Mouse (Mus musculus) heart, adult 2 months (tissue): ENCODE data around the gene Parpbp. TPM values are rescaled to one million over a fixed set of nuclear protein-coding genes. Genes with fewer than 3 reads are reported as not detected.
A peak's percentile ranks its signal among the peaks of the same experiment; 100 is the strongest.

ENCODE experiments used
- DNase-seq, 2 experiments: peaks; one replicate each; pipeline ENCODE4 v3.0.0; 2021
- H3K27ac ChIP-seq: fragments of 200-600 bp; 2 replicates; pipeline ENCODE4 v1.8.1; 2022
- H3K27me3 ChIP-seq: fragments of 200-500 bp; 2 replicates; pipeline ENCODE4 v1.6.1; 2012; ENCODE audit warnings: mild to moderate bottlenecking, low read length, inconsistent platforms, mixed read lengths; ENCODE audit not compliant: control insufficient read depth, insufficient read depth
- H3K36me3 ChIP-seq: fragments of 200-500 bp; 2 replicates; pipeline ENCODE4 v1.6.1; 2012; ENCODE audit warnings: low read length, inconsistent platforms; ENCODE audit not compliant: control insufficient read depth, insufficient read depth
- H3K4me1 ChIP-seq: fragments of 200-500 bp; 2 replicates; pipeline ENCODE4 v1.6.1; 2011; ENCODE audit warnings: low read length; ENCODE audit not compliant: control insufficient read depth, insufficient read depth
- H3K4me3 ChIP-seq: fragments of 200-600 bp; 2 replicates; pipeline ENCODE4 v1.8.1; 2022
- H3K79me2 ChIP-seq: fragments of 200-500 bp; replicated peaks from 2 replicates; pipeline ENCODE4 v1.6.1; 2012; ENCODE audit warnings: mild to moderate bottlenecking, inconsistent platforms, low read length, moderate library complexity, mixed read lengths; ENCODE audit not compliant: control insufficient read depth, insufficient read depth
- H3K9ac ChIP-seq: fragments of 200-500 bp; 2 replicates; pipeline ENCODE4 v1.6.1; 2012; ENCODE audit warnings: low read depth, mild to moderate bottlenecking, control low read depth, inconsistent platforms, low read length, mixed read lengths
- CTCF ChIP-seq: fragments of 200-600 bp; IDR thresholded peaks from 2 replicates; pipeline ENCODE4 v1.8.1; 2022; ENCODE audit warnings: antibody characterized with exemption, mild to moderate bottlenecking, moderate library complexity
- EP300 ChIP-seq: fragments of 200-500 bp; IDR thresholded peaks from 2 replicates; pipeline ENCODE4 v1.6.1; 2011; ENCODE audit warnings: low read depth, low read length, control low read depth; ENCODE audit not compliant: insufficient read depth
- POLR2A ChIP-seq: fragments of 200-500 bp; IDR thresholded peaks from 2 replicates; pipeline ENCODE4 v1.6.1; 2011; ENCODE audit warnings: mild to moderate bottlenecking, low read depth, low read length, control low read depth; ENCODE audit not compliant: insufficient read depth
- WGBS: fragments of 180-500 bp; shearing (Covaris S2); methylation state at CpG from one replicate; pipeline ENCODE4 v1.1.7; 2018; 5-methylcytosine and 5-hydroxymethylcytosine counted together
- intact Hi-C: fragments of 180-260 bp; cut with DNase I; formaldehyde crosslinking; loops from one replicate; pipeline ENCODE4 v1.15.1; 2025
- polyA plus RNA-seq: library from polyadenylated mRNA; depleted of rRNA; stranded (reverse); fragments of >200 nt; gene quantifications from 2 replicates; pipeline ENCODE4 v1.2.3, GENCODE M21; 2012
- total RNA-seq, 2 experiments: library from RNA; stranded (reverse); gene quantifications; 2 replicates each; pipeline ENCODE4 v1.2.3; 2021

Parpbp gene
- total and polyA plus RNA-seq, 3 experiments = 0.06 to 0.16 (median 0.13) TPM

DNA sequence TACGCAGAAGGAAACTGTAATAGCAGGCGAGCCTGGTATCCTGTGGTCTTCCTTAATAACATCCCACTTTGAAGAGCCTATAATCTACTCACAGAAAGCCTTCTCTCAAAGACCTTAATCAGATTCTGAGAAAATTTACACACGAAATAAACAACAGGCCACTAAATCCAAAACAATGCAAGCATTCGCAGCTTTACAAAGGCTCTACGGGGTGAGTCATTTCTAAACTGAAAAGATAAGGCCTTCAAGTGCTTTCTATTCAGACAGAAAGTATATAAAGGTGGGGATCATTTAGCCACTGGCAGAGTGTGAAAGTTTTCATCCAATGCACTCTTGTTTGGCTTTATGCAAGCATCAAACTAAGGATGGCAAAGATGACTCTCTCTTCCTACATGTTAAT lies 56.0 kb downstream of the Parpbp start, which contains the start of gene Pmch:
Gene Pmch, plus strand, starts transcription at position 301 of the 400 bp plus-strand sequence.
- H3K79me2 ChIP-seq = no peaks in the 10 kb centered on the region
- DNase-seq = no peak
- H3K9ac ChIP-seq = no peak within 1 kb of the TSS
- H3K36me3 ChIP-seq = no peaks in the 10 kb centered on the region
- intact Hi-C loops = no loop called here
- TF ChIP-seq POLR2A = no peak
- TF ChIP-seq CTCF = no peak
- H3K27ac ChIP-seq = no peak within 1 kb of the TSS
- H3K4me1 ChIP-seq = no peaks in the 10 kb centered on the region
- WGBS = 68% methylated on average over 5 of the region's 5 CpGs
- H3K4me3 ChIP-seq = no peak within 1 kb of the TSS
- H3K27me3 ChIP-seq = no peaks in the 10 kb centered on the region

DNA sequence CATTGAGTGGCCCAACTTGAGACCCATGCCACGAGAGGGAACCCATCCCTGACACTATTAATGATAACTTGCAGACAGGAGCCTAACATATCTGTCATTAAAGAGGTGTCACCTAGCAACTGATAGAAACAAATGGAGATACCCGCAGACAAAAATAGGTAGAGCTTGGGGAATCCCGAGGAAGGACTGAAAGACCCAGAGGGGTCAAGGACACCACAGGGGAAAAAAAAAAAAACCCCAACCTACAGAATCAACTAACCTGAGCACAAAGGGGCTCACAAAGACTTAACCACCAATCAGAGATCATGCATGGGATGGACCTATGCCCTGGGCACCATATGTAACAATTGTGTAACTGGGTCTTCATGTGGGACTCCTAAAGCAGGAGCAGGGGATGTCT lies 79.4 kb downstream of the Parpbp start:
- WGBS = 54% methylated on average over 3 of the region's 3 CpGs
- TF ChIP-seq POLR2A = no peak
- TF ChIP-seq CTCF = no peak
- TF ChIP-seq EP300 = no peak
- no peak overlapping the region for H3K27ac ChIP-seq
- H3K4me3 ChIP-seq = no peak overlapping the region
- intact Hi-C loops = loop anchor here (10.0 kb wide), 1 partner anchor 213 kb away; the partner anchor contains the start of gene Igf1
- no peaks in the 10 kb centered on the region; the same call in 1 of the 2 replicates for H3K4me1 ChIP-seq
- H3K27me3 ChIP-seq = no peaks in the 10 kb centered on the region
- H3K9ac ChIP-seq = no peak overlapping the region
- H3K79me2 ChIP-seq = no peaks in the 10 kb centered on the region
- H3K36me3 ChIP-seq = no peaks in the 10 kb centered on the region; the same call in 1 of the 2 replicates
- DNase-seq = no peak

DNA sequence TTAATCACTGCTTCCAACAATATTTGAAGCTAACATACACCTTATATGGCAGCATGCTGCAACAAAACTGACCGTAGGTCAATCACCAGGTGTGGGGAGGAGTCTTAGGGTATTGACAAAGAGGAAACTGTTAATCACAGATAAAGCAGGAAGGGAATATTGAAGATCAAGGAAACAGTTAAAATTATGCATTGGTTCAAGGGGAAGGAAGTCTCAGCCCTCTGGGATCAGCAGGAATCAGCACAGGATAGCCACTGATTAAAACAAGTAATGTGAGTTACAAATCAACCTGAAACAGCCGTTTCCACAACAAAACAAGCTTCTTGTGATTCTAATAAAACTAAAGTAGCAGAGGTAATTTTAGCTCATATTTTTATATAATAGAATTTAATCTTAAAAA lies 81.9 kb downstream of the Parpbp start:
- 40% methylated on average over 2 of the region's 2 CpGs for WGBS
- Histone ChIP-seq H3K4me1 (no peaks in the 10 kb centered on the region; the same call in 1 of the 2 replicates), H3K4me3 (no peak overlapping the region), H3K27ac (no peak overlapping the region; the same call in 1 of the 2 replicates), H3K27me3 (no peaks in the 10 kb centered on the region), H3K9ac (no peak overlapping the region), H3K36me3 (no peaks in the 10 kb centered on the region; the same call in 1 of the 2 replicates), H3K79me2 (no peaks in the 10 kb centered on the region)
- intact Hi-C loops = loop anchor here (10.0 kb wide), 1 partner anchor 210 kb away; the partner anchor contains the start of gene Igf1
- no peak for DNase-seq
- no peak for TF ChIP-seq POLR2A
- no peak for TF ChIP-seq EP300
- no peak for TF ChIP-seq CTCF

DNA sequence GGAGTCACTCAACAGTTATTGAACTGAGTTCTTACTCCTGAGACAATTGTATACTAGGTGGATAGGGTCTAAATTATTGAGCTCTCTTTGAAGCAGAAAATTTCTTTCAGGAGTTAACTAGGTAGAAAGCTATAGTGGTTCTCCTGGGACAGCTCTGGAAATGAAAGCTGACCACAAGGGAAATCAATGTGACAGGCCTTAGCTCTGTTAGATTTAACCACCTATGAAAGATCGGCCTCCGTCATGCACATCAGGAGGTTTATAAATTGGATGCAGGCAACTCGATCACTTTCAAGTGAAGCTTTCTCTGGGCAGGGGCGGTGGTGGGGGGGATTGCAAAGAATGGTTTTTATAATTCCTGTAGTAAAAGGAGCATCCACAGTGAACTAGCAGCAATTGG lies 83.3 kb downstream of the Parpbp start:
- WGBS = 87% methylated on average over 4 of the region's 4 CpGs
- Histone ChIP-seq H3K36me3 (no peaks in the 10 kb centered on the region; the same call in 1 of the 2 replicates), H3K27ac (no peak overlapping the region), H3K4me3 (no peak overlapping the region), H3K27me3 (no peaks in the 10 kb centered on the region), H3K4me1 (no peaks in the 10 kb centered on the region; the same call in 1 of the 2 replicates), H3K79me2 (no peaks in the 10 kb centered on the region), H3K9ac (no peak overlapping the region)
- intact Hi-C loops = loop anchor here (10.0 kb wide), 1 partner anchor 209 kb away; the partner anchor contains the start of gene Igf1
- DNase-seq = no peak
- no peak for TF ChIP-seq EP300
- TF ChIP-seq POLR2A = no peak
- TF ChIP-seq CTCF = no peak

DNA sequence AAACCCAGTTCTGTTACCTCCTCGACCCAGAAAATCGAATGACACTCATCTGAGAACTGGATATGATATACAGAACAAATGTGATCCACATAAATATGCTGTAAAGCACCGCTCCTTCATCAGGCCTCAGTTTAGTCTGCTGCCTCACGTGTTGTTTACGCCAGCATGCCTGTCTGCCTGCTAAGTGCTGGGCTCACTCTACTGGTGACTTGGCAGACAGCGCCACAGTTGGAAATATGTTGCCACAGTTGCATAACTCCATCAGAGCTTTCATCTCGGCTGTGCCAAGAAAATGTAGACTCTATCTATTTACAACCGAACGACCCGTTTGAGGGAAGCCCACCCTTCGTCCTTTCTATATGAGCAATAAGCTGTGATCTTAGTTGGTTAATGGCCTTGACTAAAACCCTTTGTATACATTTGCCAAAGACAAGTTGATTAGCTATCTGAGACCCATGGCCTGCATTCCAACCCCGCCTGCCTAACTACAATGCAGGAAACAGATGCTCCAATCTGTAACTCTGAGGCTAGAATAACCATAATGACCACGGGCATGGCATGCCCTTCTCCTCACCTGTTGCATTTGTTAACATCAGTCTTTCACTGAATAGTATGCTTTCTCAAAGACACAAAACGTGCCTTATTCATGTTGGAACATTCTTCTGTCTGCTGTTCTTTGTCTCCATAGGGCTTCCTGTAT lies 89.6 kb downstream of the Parpbp start:
- no peaks in the 10 kb centered on the region for H3K4me1 ChIP-seq
- no peak overlapping the region for H3K9ac ChIP-seq
- H3K27me3 ChIP-seq = no peaks in the 10 kb centered on the region
- 56% methylated on average over 14 of the region's 14 CpGs for WGBS
- no peak overlapping the region for H3K27ac ChIP-seq
- no peaks in the 10 kb centered on the region for H3K79me2 ChIP-seq
- no peaks in the 10 kb centered on the region for H3K36me3 ChIP-seq
- intact Hi-C loops = no loop called here
- TF ChIP-seq CTCF (peak; percentile 32), POLR2A (no peak), EP300 (0 out of 2 replicates have a peak, but pooled peaks have one; percentile 24)
- peak; percentile 20 to 50 for DNase-seq
- H3K4me3 ChIP-seq = no peak overlapping the region

DNA sequence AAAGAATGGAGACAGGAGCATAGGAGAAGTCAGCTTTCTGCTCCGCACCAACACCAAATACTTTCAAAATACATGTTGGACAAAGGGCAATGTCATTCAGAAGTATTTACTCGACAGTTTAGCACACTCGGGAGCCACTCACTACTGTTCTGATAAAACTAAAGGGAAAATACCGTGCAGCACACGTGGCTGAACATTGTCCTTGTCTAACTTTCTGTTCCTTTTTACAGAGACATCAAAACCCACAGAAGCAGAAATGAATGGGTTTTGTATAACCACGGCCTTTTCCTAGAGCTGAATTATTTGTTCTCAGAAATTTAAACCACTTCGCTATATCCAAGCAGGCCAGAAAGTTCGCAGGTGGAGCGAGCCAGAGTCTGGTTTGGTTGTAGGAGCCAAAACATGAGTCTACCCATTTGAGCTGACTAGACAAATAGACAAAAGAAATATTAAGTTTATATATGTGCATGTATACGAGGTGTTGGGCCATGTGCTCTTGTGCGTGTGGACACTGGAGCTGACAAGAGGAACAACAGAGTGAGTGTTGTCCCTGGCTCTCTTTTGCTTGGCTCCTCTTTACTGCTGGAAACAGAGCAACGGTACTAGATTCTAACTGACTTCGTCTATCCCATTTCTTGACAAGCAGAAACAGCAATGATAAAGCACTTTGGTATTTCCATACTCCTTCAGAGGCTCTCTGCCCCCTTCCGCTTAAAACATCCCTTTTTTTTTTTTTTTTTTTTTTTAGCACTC lies 92.3 kb downstream of the Parpbp start:
- Histone ChIP-seq H3K36me3 (no peaks in the 10 kb centered on the region), H3K4me3 (no peak overlapping the region), H3K9ac (no peak overlapping the region), H3K79me2 (no peaks in the 10 kb centered on the region), H3K27me3 (no peaks in the 10 kb centered on the region), H3K4me1 (no peaks in the 10 kb centered on the region), H3K27ac (no peak overlapping the region)
- no peak for DNase-seq
- no peak for TF ChIP-seq EP300
- TF ChIP-seq POLR2A = no peak
- no peak for TF ChIP-seq CTCF
- intact Hi-C loops = no loop called here
- WGBS = 65% methylated on average over 14 of the region's 14 CpGs
